Mouse (Mus musculus): ENCODE results near the gene Vill.

Vill gene

GRCm38 (mm10) chr9:119032538-119032937 is 20.0 kb upstream of the Vill start:
- POLR2A ChIA-PET, result interaction anchor here in 3 of 4 experiments (1.1 to 2.3 kb wide), 6 partner anchors 9 to 108 kb away, joined by 3 to 8 read pairs (median 5); partner anchors contain the start of gene Ctdspl (in 1 of the 3)

GRCm38 (mm10) chr9:119033111-119033921 is 19.3 kb upstream of the Vill start:
- POLR2A ChIA-PET, result interaction anchor here in 3 of 4 experiments (0.6 to 2.3 kb wide), 7 partner anchors 9 to 108 kb away, joined by 3 to 8 read pairs (median 4); partner anchors contain the start of gene Ctdspl (in 1 of the 3)
- CTCF ChIA-PET, result interaction anchor here (0.9 to 2.3 kb wide), 6 partner anchors 10 to 993 kb away, joined by 3 to 10 read pairs (median 6); no protein-coding TSS in a partner anchor

More at GRCm38 (mm10) chr9:119032538-119032937, 20.0 kb upstream of the Vill start:
- CTCF ChIA-PET, result interaction anchor here (0.9 to 2.3 kb wide), 6 partner anchors 9 to 993 kb away, joined by 3 to 10 read pairs (median 6); no protein-coding TSS in a partner anchor

- ChIA-PET POLR2A (interaction anchor here in 1 of 4 experiments (0.7 to 2.0 kb wide), 2 partner anchors 10 to 524 kb away, joined by 4 to 11 read pairs; no protein-coding TSS in a partner anchor), CTCF (interaction anchor here in 2 of 4 experiments (0.7 to 2.0 kb wide), 3 partner anchors 31 to 113 kb away, joined by 3 to 10 read pairs (median 5); no protein-coding TSS in a partner anchor)
Measured at GRCm38 (mm10) chr9:119034069-119034468, 18.5 kb upstream of the Vill start.

- ChIA-PET POLR2A (interaction anchor here in 3 of 4 experiments (0.6 to 2.0 kb wide), 6 partner anchors 10 to 523 kb away, joined by 3 to 11 read pairs (median 4); no protein-coding TSS in a partner anchor), CTCF (interaction anchor here in 3 of 4 experiments (0.7 to 2.0 kb wide), 5 partner anchors 9 to 114 kb away, joined by 3 to 10 read pairs (median 3); no protein-coding TSS in a partner anchor)
Measured at GRCm38 (mm10) chr9:119034676-119035665, 17.6 kb upstream of the Vill start.

- POLR2A ChIA-PET, result interaction anchor here in 1 of 4 experiments (1.4 kb wide), 1 partner anchor 31 kb away, joined by 5 read pairs; no protein-coding TSS in a partner anchor
- CTCF ChIA-PET, result interaction anchor here in 3 of 4 experiments (0.7 to 2.0 kb wide), 3 partner anchors 9 to 115 kb away, joined by 3 to 10 read pairs (median 5); no protein-coding TSS in a partner anchor
Measured at GRCm38 (mm10) chr9:119035836-119036235, 16.7 kb upstream of the Vill start.

- ChIA-PET POLR2A (interaction anchor here in 1 of 4 experiments (0.8 to 1.0 kb wide), 3 partner anchors 28 to 151 kb away, joined by 3 to 4 read pairs (median 3); no protein-coding TSS in a partner anchor), CTCF (interaction anchor here in 1 of 4 experiments (0.5 to 1.5 kb wide), 4 partner anchors 15 to 428 kb away, joined by 3 to 5 read pairs (median 3); partner anchors contain the start of gene Vill)
Measured at GRCm38 (mm10) chr9:119037076-119037730, 15.4 kb upstream of the Vill start.

- ChIA-PET CTCF (no interaction called here), POLR2A (no interaction called here)
Measured at GRCm38 (mm10) chr9:119038574-119038973, 14.0 kb upstream of the Vill start.

- CTCF ChIA-PET, result interaction anchor here in 1 of 4 experiments (0.5 kb wide), 1 partner anchor 188 kb away, joined by 3 read pairs; no protein-coding TSS in a partner anchor
- POLR2A ChIA-PET, result interaction anchor here in 3 of 4 experiments (0.5 to 1.3 kb wide), 4 partner anchors 8 to 16 kb away, joined by 3 to 5 read pairs (median 3); no protein-coding TSS in a partner anchor
Measured at GRCm38 (mm10) chr9:119040101-119040775, 12.3 kb upstream of the Vill start.

- CTCF ChIA-PET, result interaction anchor here in 1 of 4 experiments (0.7 kb wide), 1 partner anchor 22 kb away, joined by 3 read pairs; no protein-coding TSS in a partner anchor
- POLR2A ChIA-PET, result interaction anchor here in 2 of 4 experiments (0.6 to 0.7 kb wide), 4 partner anchors 15 to 134 kb away, joined by 3 to 9 read pairs (median 3); partner anchors contain the start of gene Ctdspl (in 1 of the 2)
Measured at GRCm38 (mm10) chr9:119048182-119048903, 4.2 kb upstream of the Vill start.

GRCm38 (mm10) chr9:119051158-119051557 is 1.4 kb upstream of the Vill start:
- ChIA-PET POLR2A (interaction anchor here in 2 of 4 experiments (0.7 kb wide), 2 partner anchors 87 to 268 kb away, joined by 3 to 4 read pairs; no protein-coding TSS in a partner anchor), CTCF (no interaction called here)

GRCm38 (mm10) chr9:119053964-119054576 is 1.5 kb downstream of the Vill start:
- ChIA-PET POLR2A (no interaction called here), CTCF (interaction anchor here in 1 of 4 experiments (0.6 kb wide), 1 partner anchor 752 kb away, joined by 6 read pairs; no protein-coding TSS in a partner anchor)

- CTCF ChIA-PET, result interaction anchor here in 1 of 4 experiments (0.6 kb wide), 1 partner anchor 18 kb away, joined by 5 read pairs; no protein-coding TSS in a partner anchor
- POLR2A ChIA-PET, result interaction anchor here in 2 of 4 experiments (1.0 to 1.4 kb wide), 2 partner anchors 15 to 389 kb away, joined by 3 read pairs; partner anchors contain the start of gene Exog (in 1 of the 2)
Measured at GRCm38 (mm10) chr9:119055336-119055735, 2.8 kb downstream of the Vill start.

GRCm38 (mm10) chr9:119058245-119058644 is 5.7 kb downstream of the Vill start:
- CTCF ChIA-PET, result no interaction called here
- POLR2A ChIA-PET, result no interaction called here

GRCm38 (mm10) chr9:119060701-119061100 is 8.1 kb downstream of the Vill start:
- CTCF ChIA-PET, result interaction anchor here in 1 of 4 experiments (0.5 kb wide), 1 partner anchor 283 kb away, joined by 7 read pairs; no protein-coding TSS in a partner anchor
- POLR2A ChIA-PET, result no interaction called here

- POLR2A ChIA-PET, result interaction anchor here in 3 of 4 experiments (0.5 to 1.6 kb wide), 6 partner anchors 8 to 790 kb away, joined by 3 to 5 read pairs (median 3); no protein-coding TSS in a partner anchor
- CTCF ChIA-PET, result interaction anchor here in 3 of 4 experiments (0.7 to 2.3 kb wide), 7 partner anchors 78 to 586 kb away, joined by 3 to 15 read pairs (median 7); no protein-coding TSS in a partner anchor
Measured at GRCm38 (mm10) chr9:119063036-119063644, 10.6 kb downstream of the Vill start.

Measured in embryonic stem cell, embryonic (primary cell).